Mouse (Mus musculus) forebrain, embryonic 11.5 days (tissue): ENCODE results near the gene Chil5. TPM values are rescaled to one million over a fixed set of nuclear protein-coding genes. Genes with fewer than 3 reads are reported as not detected.
A peak's percentile ranks its signal among the peaks of the same experiment; 100 is the strongest.
"Not testable (repeated sequence)": the region's sequence is repeated elsewhere in the genome, so short reads cannot be mapped to it uniquely, and the experiment has no call there.

ENCODE experiments used
- ATAC-seq: fragments of 200-750 bp; cut with Nextera tagmentation; replicated peaks from 2 replicates; pipeline ENCODE4 v1.8.0; 2017; ENCODE audit warnings: moderate TSS enrichment; ENCODE audit not compliant: low FRiP score
- DNase-seq: peaks from one replicate; pipeline ENCODE4 v3.0.0-alpha.2; 2017; ENCODE audit warnings: low spot score
- H3K27ac ChIP-seq: fragments of 300-500 bp; sonication (generic); 2 replicates; pipeline ENCODE4 v1.5.1; 2014; ENCODE audit warnings: low read depth, low read length
- H3K27me3 ChIP-seq: fragments of 300-500 bp; sonication (generic); 2 replicates; pipeline ENCODE4 v1.6.1; 2014; ENCODE audit warnings: mild to moderate bottlenecking, low read length, mixed read lengths; ENCODE audit not compliant: control insufficient read depth, insufficient read depth
- H3K36me3 ChIP-seq: fragments of 300-500 bp; sonication (generic); 2 replicates; pipeline ENCODE4 v1.6.1; 2014; ENCODE audit warnings: mild to moderate bottlenecking, low read length, moderate library complexity, mixed read lengths; ENCODE audit not compliant: control insufficient read depth, insufficient read depth
- H3K4me1 ChIP-seq: fragments of 300-500 bp; sonication (generic); replicated peaks from 2 replicates; pipeline ENCODE4 v1.6.1; 2014; ENCODE audit warnings: low read length, mixed read lengths; ENCODE audit not compliant: control insufficient read depth, insufficient read depth
- H3K4me2 ChIP-seq: fragments of 300-500 bp; sonication (generic); 2 replicates; pipeline ENCODE4 v1.6.1; 2014; ENCODE audit warnings: low read depth, mild to moderate bottlenecking, low read length, moderate library complexity, mixed read lengths; ENCODE audit not compliant: severe bottlenecking
- H3K4me3 ChIP-seq: fragments of 300-500 bp; sonication (generic); 2 replicates; pipeline ENCODE4 v1.5.1; 2014; ENCODE audit warnings: low read depth, low read length
- H3K9ac ChIP-seq: fragments of 300-500 bp; sonication (generic); 2 replicates; pipeline ENCODE4 v1.6.1; 2014; ENCODE audit warnings: low read length
- H3K9me3 ChIP-seq: fragments of 300-500 bp; sonication (generic); 2 replicates; pipeline ENCODE4 v1.6.1; 2016; ENCODE audit warnings: low read length, mixed read lengths; ENCODE audit not compliant: control insufficient read depth
- WGBS: fragments of 180-500 bp; shearing (Covaris S2); extraction: QIAGEN DNeasy Blood & Tissue Kit; methylation state at CpG from one replicate; pipeline ENCODE4 v1.1.7; 2014; 5-methylcytosine and 5-hydroxymethylcytosine counted together
- polyA plus RNA-seq: library from polyadenylated mRNA; unstranded; fragments of >200 nt; fragmentation: Nextera tagmentation; extraction: Ambion mirVana; gene quantifications from 2 replicates; pipeline ENCODE4 v1.2.1, GENCODE M21; 2014

The Chil5 gene
- polyA plus RNA-seq, 1 experiment from 2014 or later = not detected

DNA sequence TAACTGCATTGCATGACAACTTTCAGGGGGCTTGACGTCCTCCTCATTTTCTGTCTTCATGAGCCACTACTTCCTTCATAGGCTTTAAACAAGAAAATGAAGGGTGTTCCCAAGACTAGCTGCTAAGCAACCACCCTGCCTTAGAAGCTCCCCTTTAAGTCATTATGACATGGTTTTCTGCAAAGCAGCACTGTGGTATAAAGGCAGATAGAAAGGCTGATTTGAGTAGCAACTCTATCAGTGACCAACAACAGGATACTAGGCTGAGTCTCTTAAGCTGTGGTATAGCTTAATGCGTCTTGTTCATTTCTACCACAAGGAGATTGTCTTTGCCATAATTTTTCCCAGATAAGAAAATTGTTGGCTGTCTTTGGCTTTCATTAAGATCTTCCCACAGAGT is 18.1 kb downstream of the Chil5 start, which contains the start of gene Pifo:
TSS of gene Pifo (minus strand) at position 101 of the 400 bp plus-strand sequence.
- Histone ChIP-seq H3K4me3 (no peak within 1 kb of the TSS), H3K9me3 (no peaks in the 10 kb centered on the region), H3K4me2 (no peak within 1 kb of the TSS), H3K9ac (no peak within 1 kb of the TSS), H3K27ac (no peak within 1 kb of the TSS), H3K27me3 (no peaks in the 10 kb centered on the region), H3K36me3 (no peaks in the 10 kb centered on the region), H3K4me1 (no peaks in the 10 kb centered on the region)
- ATAC-seq (no peak), DNase-seq (no peak)
- WGBS = 94% methylated on average over 2 of the region's 2 CpGs

DNA sequence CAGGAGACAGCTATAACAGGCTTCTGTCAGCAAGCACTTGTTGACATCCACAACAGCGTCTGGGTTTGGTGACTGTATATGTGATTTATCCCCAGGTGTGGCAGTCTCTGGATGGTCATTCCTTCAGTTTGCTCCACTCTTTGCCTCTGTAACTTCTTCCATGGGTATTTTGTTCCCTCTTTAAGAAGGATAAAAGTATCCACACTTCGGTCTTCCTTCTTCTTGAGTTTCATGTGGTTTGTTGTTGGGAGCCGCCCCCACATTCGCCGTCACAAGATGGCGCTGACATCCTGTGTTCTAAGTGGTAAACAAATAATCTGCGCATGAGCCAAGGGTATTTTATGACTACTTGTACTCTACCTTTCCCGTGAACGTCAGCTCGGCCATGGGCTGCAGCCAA is 29.3 kb downstream of the Chil5 start:
- not testable (repeated sequence) for H3K4me1 ChIP-seq, DNase-seq, H3K4me3 ChIP-seq, ATAC-seq, H3K36me3 ChIP-seq, H3K9ac ChIP-seq, H3K27ac ChIP-seq, H3K4me2 ChIP-seq, H3K27me3 ChIP-seq, H3K9me3 ChIP-seq
- WGBS = 77% methylated on average over 10 of the region's 10 CpGs

DNA sequence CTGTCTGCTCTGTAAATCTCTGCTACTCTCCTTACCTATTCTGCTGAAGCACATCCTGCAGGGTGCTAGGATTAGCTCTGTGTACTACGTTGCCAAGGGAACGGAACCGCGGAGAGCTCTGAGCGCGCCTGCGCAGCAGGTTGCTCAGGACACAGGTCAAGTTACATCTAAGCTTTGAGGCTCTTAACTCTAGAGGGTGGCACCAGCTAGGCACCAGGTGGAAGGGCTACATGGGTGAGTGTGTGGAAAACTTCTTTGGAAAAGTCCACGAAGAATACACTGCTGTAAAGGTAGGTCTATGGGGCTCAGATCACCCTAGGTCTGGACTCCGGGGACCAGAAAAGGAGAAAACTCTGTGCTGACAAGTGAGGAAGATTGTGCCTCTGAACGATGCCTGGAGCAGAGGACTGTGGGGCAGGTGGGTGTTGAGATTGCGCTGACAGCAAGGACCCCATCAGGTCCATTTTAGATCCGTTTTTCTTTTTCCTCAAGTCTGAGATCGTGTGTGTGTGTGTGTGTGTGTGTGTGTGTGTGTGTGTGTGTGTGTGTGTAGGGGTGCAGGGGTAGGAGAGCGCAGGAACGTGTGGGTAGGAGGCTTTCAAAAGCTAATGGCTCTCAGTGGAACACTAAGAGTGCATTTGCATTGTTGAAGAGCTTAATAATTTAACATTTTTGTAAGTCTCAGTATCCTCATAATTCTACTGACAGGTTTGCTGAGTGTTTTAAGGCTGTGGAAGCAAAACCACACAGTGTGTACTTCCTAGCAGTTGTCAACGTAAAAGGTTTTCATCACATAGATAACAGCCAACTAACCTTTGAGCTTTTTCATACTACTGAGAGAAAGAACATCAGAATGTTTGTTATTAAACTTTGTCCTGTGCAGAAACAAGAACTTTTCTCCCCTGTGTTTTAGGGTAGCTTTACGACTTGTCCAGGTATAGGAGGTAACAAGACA is 30.9 kb downstream of the Chil5 start:
- ATAC-seq (peak; percentile 95), DNase-seq (peak; percentile 68)
- Histone ChIP-seq H3K9ac (peak overlapping the region; percentile 8; the same call in 1 of the 2 replicates), H3K27ac (no peak overlapping the region), H3K4me3 (no peak overlapping the region; the same call in 1 of the 2 replicates), H3K4me1 (no peaks in the 10 kb centered on the region), H3K36me3 (no peaks in the 10 kb centered on the region), H3K4me2 (peak overlapping the region; percentile 47), H3K27me3 (no peaks in the 10 kb centered on the region), H3K9me3 (no peaks in the 10 kb centered on the region)
- 20% methylated on average over 17 of the region's 17 CpGs for WGBS

- peak overlapping the region; percentile 47 for H3K4me2 ChIP-seq
- no peaks in the 10 kb centered on the region for H3K9me3 ChIP-seq
- H3K9ac ChIP-seq = no peak overlapping the region; the same call in 1 of the 2 replicates
- H3K27ac ChIP-seq = no peak overlapping the region
- H3K27me3 ChIP-seq = no peaks in the 10 kb centered on the region
- no peak for DNase-seq
- peak; percentile 59 for ATAC-seq
- H3K36me3 ChIP-seq = no peaks in the 10 kb centered on the region
- 17% methylated on average over 11 of the region's 11 CpGs for WGBS
- no peak overlapping the region; the same call in 1 of the 2 replicates for H3K4me3 ChIP-seq
- no peaks in the 10 kb centered on the region for H3K4me1 ChIP-seq
Measured at GRCm38 (mm10) chr3:106000707-106001375, 31.8 kb downstream of the Chil5 start.

GRCm38 (mm10) chr3:105994730-105995129 is 37.9 kb downstream of the Chil5 start:
- H3K9me3 ChIP-seq = no peaks in the 10 kb centered on the region
- H3K27ac ChIP-seq = no peak overlapping the region
- no peak overlapping the region for H3K4me2 ChIP-seq
- DNase-seq (no peak), ATAC-seq (no peak)
- WGBS = 76% methylated on average over 2 of the region's 2 CpGs
- no peaks in the 10 kb centered on the region for H3K4me1 ChIP-seq
- H3K36me3 ChIP-seq = no peaks in the 10 kb centered on the region
- H3K4me3 ChIP-seq = no peak overlapping the region
- H3K9ac ChIP-seq = no peak overlapping the region
- H3K27me3 ChIP-seq = no peaks in the 10 kb centered on the region

GRCm38 (mm10) chr3:105991653-105992283 is 40.8 kb downstream of the Chil5 start:
- no peaks in the 10 kb centered on the region for H3K27me3 ChIP-seq
- no peak overlapping the region for H3K9ac ChIP-seq
- no peak overlapping the region for H3K27ac ChIP-seq
- no peaks in the 10 kb centered on the region for H3K9me3 ChIP-seq
- WGBS = 35% methylated on average over 4 of the region's 4 CpGs
- no peaks in the 10 kb centered on the region for H3K4me1 ChIP-seq
- H3K36me3 ChIP-seq = no peaks in the 10 kb centered on the region
- no peak for DNase-seq
- H3K4me2 ChIP-seq = no peak overlapping the region
- no peak overlapping the region for H3K4me3 ChIP-seq
- no peak for ATAC-seq

- not testable (repeated sequence) for H3K27me3 ChIP-seq, H3K4me2 ChIP-seq, H3K4me3 ChIP-seq, H3K4me1 ChIP-seq, H3K9ac ChIP-seq, H3K9me3 ChIP-seq, H3K36me3 ChIP-seq, ATAC-seq, DNase-seq, H3K27ac ChIP-seq
- WGBS = 48% methylated on average over 5 of the region's 5 CpGs
Measured at GRCm38 (mm10) chr3:105989611-105990010, 43.0 kb downstream of the Chil5 start.

- 91% methylated on average over 2 of the region's 2 CpGs for WGBS
- H3K9me3 ChIP-seq = no peaks in the 10 kb centered on the region
- no peaks in the 10 kb centered on the region for H3K27me3 ChIP-seq
- H3K9ac ChIP-seq = no peak overlapping the region
- H3K4me1 ChIP-seq = no peaks in the 10 kb centered on the region
- H3K36me3 ChIP-seq = no peaks in the 10 kb centered on the region; the same call in 1 of the 2 replicates
- H3K27ac ChIP-seq = no peak overlapping the region
- DNase-seq (no peak), ATAC-seq (no peak)
- H3K4me3 ChIP-seq = no peak overlapping the region
- no peak overlapping the region for H3K4me2 ChIP-seq
Measured at GRCm38 (mm10) chr3:105974174-105974573, 58.4 kb downstream of the Chil5 start.
